9 mouse cellular contexts compared by ENCODE assay signal in genomic region chr10:121016711-121017503, GRCm38 (mm10). TPM values are rescaled to one million over a fixed set of nuclear protein-coding genes. Genes with fewer than 3 reads are reported as not detected.
A peak's percentile ranks its signal among the peaks of the same experiment; 100 is the strongest.
DNase-seq lines count a peak whose midpoint lies in the region; ATAC-seq lines count a peak whose summit lies in the region.
"Had no signal": no experiment of that assay in that cellular context is flagged by ENCODE, and none has a peak within 500 bp of the region (broad histone marks: within the 10 kb centered on the region; RNA-seq: fewer than 3 reads in every experiment).

No protein-coding gene starts in this region.

- DNase-seq in hindbrain, embryonic 11.5 days (ENCODE audit: low spot score), result peak; percentile 24
- peak; percentile 87 to 94 for DNase-seq in adrenal gland, adult (ENCODE audit: inconsistent age in 2 of 2, low spot score in 1 of 2)
- peak; percentile 49 for DNase-seq in embryo, embryonic 10 days (ENCODE audit: low spot score)
- DNase-seq in layer of hippocampus, adult 9-10 months (ENCODE audit: low spot score), result no peak
- no peak for DNase-seq in natural killer cell, adult 2 months (ENCODE audit: low spot score in 2 of 2)
- DNase-seq: liver had no signal

- H3K4me2 ChIP-seq in hindbrain, embryonic 11.5 days (replicated peaks; ENCODE audit: low read depth, low read length), result no peak overlapping the region
- H3K4me2 ChIP-seq in hindbrain, embryonic 16.5 days (ENCODE audit: low read length), result no peak overlapping the region
- no peak overlapping the region for H3K4me2 ChIP-seq in midbrain, embryonic 13.5 days (replicated peaks)

- H3K36me3 ChIP-seq in hindbrain, embryonic 11.5 days (ENCODE audit: control insufficient read depth, insufficient read depth, low read length), result no peaks in the 10 kb centered on the region
- H3K36me3 ChIP-seq in hindbrain, embryonic 16.5 days (ENCODE audit: control insufficient read depth, insufficient read depth, low read length), result no peaks in the 10 kb centered on the region
- no peaks in the 10 kb centered on the region for H3K36me3 ChIP-seq in midbrain, embryonic 13.5 days

- 28% methylated on average over 18 of the region's 18 CpGs for WGBS in hindbrain, embryonic 11.5 days
- 24% methylated on average over 18 of the region's 18 CpGs for WGBS in hindbrain, embryonic 16.5 days
- 26% methylated on average over 18 of the region's 18 CpGs for WGBS in midbrain, embryonic 13.5 days

- H3K9ac ChIP-seq in hindbrain, embryonic 11.5 days (ENCODE audit: low read depth, low read length), result no peak overlapping the region
- no peak overlapping the region for H3K9ac ChIP-seq in hindbrain, embryonic 16.5 days (ENCODE audit: low read depth, low read length)
- H3K9ac ChIP-seq in midbrain, embryonic 13.5 days (replicated peaks), result no peak overlapping the region

- H3K27ac ChIP-seq in hindbrain, embryonic 11.5 days (ENCODE audit: low read depth, low read length), result no peak overlapping the region
- no peak overlapping the region for H3K27ac ChIP-seq in hindbrain, embryonic 16.5 days (ENCODE audit: low read depth, low read length)
- H3K27ac ChIP-seq in midbrain, embryonic 13.5 days, result peak overlapping the region; percentile 44
- H3K27ac ChIP-seq: layer of hippocampus, adult 2 months had no signal

- ATAC-seq in hindbrain, embryonic 11.5 days (ENCODE audit: low FRiP score), result 0 out of 2 replicates have a peak, but pooled peaks have one; percentile 19
- ATAC-seq in hindbrain, embryonic 16.5 days, result no peak
- peak; percentile 83 for ATAC-seq in midbrain, embryonic 13.5 days

- no peaks in the 10 kb centered on the region for H3K9me3 ChIP-seq in hindbrain, embryonic 11.5 days (ENCODE audit: control insufficient read depth, low read length)
- peaks cover 8% of the 10 kb centered on the region; the same call in 1 of the 2 replicates for H3K9me3 ChIP-seq in hindbrain, embryonic 16.5 days (ENCODE audit: control insufficient read depth, low read length)
- 0 out of 2 replicates have a peak, but pooled peaks cover 5% of the 10 kb centered on the region for H3K9me3 ChIP-seq in midbrain, embryonic 13.5 days

- no peak overlapping the region for H3K4me3 ChIP-seq in hindbrain, embryonic 11.5 days (ENCODE audit: low read depth, low read length)
- no peak overlapping the region for H3K4me3 ChIP-seq in hindbrain, embryonic 16.5 days (ENCODE audit: low read length)
- H3K4me3 ChIP-seq in midbrain, embryonic 13.5 days (replicated peaks), result no peak overlapping the region
- H3K4me3 ChIP-seq: layer of hippocampus, adult 2 months had no signal

- no peaks in the 10 kb centered on the region for H3K27me3 ChIP-seq in hindbrain, embryonic 11.5 days (ENCODE audit: control insufficient read depth, insufficient read depth, low read length)
- no peaks in the 10 kb centered on the region for H3K27me3 ChIP-seq in hindbrain, embryonic 16.5 days (replicated peaks; ENCODE audit: control insufficient read depth, insufficient read depth, low read length)
- no peaks in the 10 kb centered on the region for H3K27me3 ChIP-seq in midbrain, embryonic 13.5 days

- no peaks in the 10 kb centered on the region for H3K4me1 ChIP-seq in hindbrain, embryonic 11.5 days (replicated peaks; ENCODE audit: control insufficient read depth, insufficient read depth, low read length)
- peaks cover 4% of the 10 kb centered on the region; the same call in 1 of the 2 replicates for H3K4me1 ChIP-seq in hindbrain, embryonic 16.5 days (ENCODE audit: control insufficient read depth, insufficient read depth, low read depth, low read length)
- peaks cover 14% of the 10 kb centered on the region for H3K4me1 ChIP-seq in midbrain, embryonic 13.5 days (replicated peaks)

RNA-seq across cellular contexts. Expression of gene Wif1, which starts 16.9 kb away (rescaled TPM):
- polyA plus RNA-seq in hindbrain, embryonic 11.5 days (2014; fragmentation: Nextera tagmentation; extraction: Ambion mirVana), result 4.9 and 6.1 TPM in 2 replicates
- 8.3 TPM in 2 replicates for polyA plus RNA-seq in hindbrain, embryonic 16.5 days (2015; fragmentation: Nextera tagmentation; extraction: Ambion mirVana)
- 9.2 and 11.4 TPM in 2 replicates for polyA plus RNA-seq in midbrain, embryonic 13.5 days (2015; fragmentation: Nextera tagmentation; extraction: Ambion mirVana)

RNA-seq across cellular contexts. Expression of gene Lemd3, which starts 37.8 kb away (rescaled TPM):
- 4.8 and 6.2 TPM in 2 replicates for polyA plus RNA-seq in hindbrain, embryonic 11.5 days (2014; fragmentation: Nextera tagmentation; extraction: Ambion mirVana)
- polyA plus RNA-seq in hindbrain, embryonic 16.5 days (2015; fragmentation: Nextera tagmentation; extraction: Ambion mirVana), result 2.0 and 2.2 TPM in 2 replicates
- polyA plus RNA-seq in midbrain, embryonic 13.5 days (2015; fragmentation: Nextera tagmentation; extraction: Ambion mirVana), result 3.4 and 3.6 TPM in 2 replicates

Comparison
In these comparisons a context has a peak if more than half of its experiments do, and no peak if none do; other contexts are left out.
1. DNase-seq: peak in hindbrain, embryonic 11.5 days (single experiment), adrenal gland, adult (2 of 2) and embryo, embryonic 10 days (single experiment); none in layer of hippocampus, adult 9-10 months (single experiment) and natural killer cell, adult 2 months (0 of 2).